Mouse (Mus musculus): Measurements from ENCODE around the gene Ttc27. TPM values are rescaled to one million over a fixed set of nuclear protein-coding genes. Genes with fewer than 3 reads are reported as not detected.

Gene Ttc27
- polyA plus RNA-seq, 1 experiment from 2014 or later, result 15.6 TPM

DNA sequence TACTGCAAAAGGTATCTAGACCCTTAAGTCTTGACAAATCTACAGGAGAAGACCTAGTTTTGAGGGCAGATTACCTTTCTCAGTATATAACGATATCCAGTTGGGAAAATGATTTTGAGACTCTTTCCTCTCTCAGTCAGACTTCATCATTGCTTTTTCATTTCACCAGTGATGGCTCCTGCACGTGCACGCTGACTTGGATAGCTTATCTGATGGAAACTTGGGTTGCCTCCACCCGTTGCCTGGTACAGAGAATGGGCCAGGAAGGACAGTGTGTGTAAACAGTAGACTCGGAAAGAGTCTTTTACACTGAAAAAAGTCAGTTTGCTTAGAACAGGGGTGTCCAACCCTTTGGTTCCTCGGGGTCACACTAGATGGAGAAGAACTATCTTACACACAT, 82.3 kb downstream of the Ttc27 start:
- no peaks in the 10 kb centered on the region for H3K27me3 ChIP-seq (ENCODE audit: control insufficient read depth, insufficient read depth, low read length)
- no peak overlapping the region for H3K4me2 ChIP-seq (ENCODE audit: low read depth, low read length)
- H3K9ac ChIP-seq (ENCODE audit: low read length), result no peak overlapping the region
- no peak overlapping the region for H3K27ac ChIP-seq (ENCODE audit: low read length)
- no peaks in the 10 kb centered on the region for H3K9me3 ChIP-seq (replicated peaks; ENCODE audit: control insufficient read depth, low read length)
- H3K36me3 ChIP-seq (ENCODE audit: control insufficient read depth, insufficient read depth), result no peaks in the 10 kb centered on the region
- H3K4me3 ChIP-seq (ENCODE audit: low read length), result no peak overlapping the region
- H3K4me1 ChIP-seq (ENCODE audit: control insufficient read depth, insufficient read depth, low read length), result peaks cover 4% of the 10 kb centered on the region; the same call in 1 of the 2 replicates
- ATAC-seq (replicated peaks; ENCODE audit: extremely low read depth, insufficient read depth, low FRiP score), result no peak
- WGBS, result 74% methylated on average over 6 of the region's 6 CpGs

DNA sequence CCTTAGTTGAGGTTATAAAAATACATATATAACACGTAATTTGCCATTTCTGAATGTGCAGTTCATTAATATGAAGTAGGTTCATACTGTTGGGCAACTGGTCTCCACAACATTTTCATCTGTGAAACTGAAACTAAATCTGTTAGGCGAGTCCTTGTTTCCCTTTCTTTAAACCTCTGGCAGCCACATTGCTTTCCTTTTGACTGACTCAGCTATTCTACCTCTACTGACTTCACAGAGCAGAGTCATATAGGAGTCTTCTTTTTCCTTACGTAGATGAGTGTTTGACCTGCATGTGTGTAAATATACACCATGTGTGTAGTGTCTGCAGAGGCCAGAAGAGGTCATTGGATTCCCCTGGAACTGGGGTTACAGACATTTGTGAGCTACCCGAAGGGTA, 85.2 kb downstream of the Ttc27 start:
- Histone ChIP-seq H3K9me3 (replicated peaks; ENCODE audit: control insufficient read depth, low read length) (no peaks in the 10 kb centered on the region), H3K9ac (ENCODE audit: low read length) (no peak overlapping the region), H3K27me3 (ENCODE audit: control insufficient read depth, insufficient read depth, low read length) (no peaks in the 10 kb centered on the region), H3K4me3 (ENCODE audit: low read length) (no peak overlapping the region), H3K4me2 (ENCODE audit: low read depth, low read length) (no peak overlapping the region), H3K36me3 (ENCODE audit: control insufficient read depth, insufficient read depth) (0 out of 2 replicates have a peak, but pooled peaks cover 2% of the 10 kb centered on the region), H3K4me1 (ENCODE audit: control insufficient read depth, insufficient read depth, low read length) (no peaks in the 10 kb centered on the region), H3K27ac (ENCODE audit: low read length) (no peak overlapping the region)
- WGBS, result 86% methylated on average over 4 of the region's 4 CpGs
- ATAC-seq (replicated peaks; ENCODE audit: extremely low read depth, insufficient read depth, low FRiP score), result no peak

DNA sequence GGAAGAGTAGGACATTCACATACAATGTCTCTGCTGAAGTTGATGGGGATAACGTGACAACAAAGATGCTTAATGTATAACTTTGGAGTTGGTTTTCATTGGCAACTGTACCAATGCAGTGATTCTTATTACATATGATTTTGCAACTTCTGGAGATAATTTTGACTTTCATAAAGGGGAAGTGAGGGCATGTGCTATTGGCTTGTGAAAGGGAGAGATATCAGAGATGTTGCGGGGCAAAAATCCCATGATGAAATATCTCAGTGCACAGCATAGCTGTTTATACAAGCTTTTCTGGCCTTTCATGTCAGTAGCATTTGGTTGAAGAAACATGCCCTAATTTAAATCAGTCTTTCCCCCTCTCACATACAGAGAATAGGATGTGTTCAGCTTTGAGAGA, 86.3 kb downstream of the Ttc27 start:
- Histone ChIP-seq H3K9me3 (replicated peaks; ENCODE audit: control insufficient read depth, low read length) (no peaks in the 10 kb centered on the region), H3K27ac (ENCODE audit: low read length) (no peak overlapping the region), H3K4me1 (ENCODE audit: control insufficient read depth, insufficient read depth, low read length) (0 out of 2 replicates have a peak, but pooled peaks cover 3% of the 10 kb centered on the region), H3K9ac (ENCODE audit: low read length) (no peak overlapping the region), H3K4me3 (ENCODE audit: low read length) (no peak overlapping the region), H3K27me3 (ENCODE audit: control insufficient read depth, insufficient read depth, low read length) (no peaks in the 10 kb centered on the region), H3K36me3 (ENCODE audit: control insufficient read depth, insufficient read depth) (0 out of 2 replicates have a peak, but pooled peaks cover 2% of the 10 kb centered on the region), H3K4me2 (ENCODE audit: low read depth, low read length) (no peak overlapping the region)
- ATAC-seq (replicated peaks; ENCODE audit: extremely low read depth, insufficient read depth, low FRiP score), result no peak
- 87% methylated on average over 2 of the region's 2 CpGs for WGBS

DNA sequence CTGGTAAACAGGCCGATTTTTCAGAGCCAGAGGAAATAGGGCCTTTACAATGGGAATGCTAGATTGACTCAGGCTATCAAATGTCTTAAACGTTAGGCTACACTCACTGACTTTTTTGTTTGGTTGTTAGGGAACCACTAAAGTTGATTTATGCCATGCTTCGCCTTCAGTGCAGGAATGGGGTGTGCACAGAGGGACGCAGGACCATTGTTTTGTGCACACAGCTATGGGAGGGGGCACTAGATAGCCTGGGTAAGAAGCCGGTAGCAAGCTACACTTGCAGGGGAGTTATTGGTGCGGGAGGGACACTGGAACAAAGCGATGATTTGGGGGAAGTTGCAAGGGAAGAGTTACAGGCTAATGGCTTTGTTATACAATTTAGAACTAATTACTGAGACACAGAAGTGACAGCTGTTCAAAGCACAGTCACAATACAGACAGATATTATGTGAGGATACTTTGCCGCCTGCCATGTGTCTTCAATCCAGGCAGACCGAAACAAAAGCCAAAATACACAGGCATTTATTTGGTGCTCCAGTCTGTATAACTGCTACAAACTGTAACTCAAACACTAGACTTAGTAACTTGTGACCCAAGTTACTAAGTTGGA, 86.9 kb downstream of the Ttc27 start:
- Histone ChIP-seq H3K9me3 (replicated peaks; ENCODE audit: control insufficient read depth, low read length) (no peaks in the 10 kb centered on the region), H3K36me3 (ENCODE audit: control insufficient read depth, insufficient read depth) (0 out of 2 replicates have a peak, but pooled peaks cover 2% of the 10 kb centered on the region), H3K27me3 (ENCODE audit: control insufficient read depth, insufficient read depth, low read length) (no peaks in the 10 kb centered on the region), H3K4me1 (ENCODE audit: control insufficient read depth, insufficient read depth, low read length) (0 out of 2 replicates have a peak, but pooled peaks cover 3% of the 10 kb centered on the region), H3K27ac (ENCODE audit: low read length) (no peak overlapping the region), H3K4me3 (ENCODE audit: low read length) (no peak overlapping the region), H3K9ac (ENCODE audit: low read length) (no peak overlapping the region), H3K4me2 (ENCODE audit: low read depth, low read length) (no peak overlapping the region)
- ATAC-seq (replicated peaks; ENCODE audit: extremely low read depth, insufficient read depth, low FRiP score), result no peak
- WGBS, result 85% methylated on average over 9 of the region's 9 CpGs

DNA sequence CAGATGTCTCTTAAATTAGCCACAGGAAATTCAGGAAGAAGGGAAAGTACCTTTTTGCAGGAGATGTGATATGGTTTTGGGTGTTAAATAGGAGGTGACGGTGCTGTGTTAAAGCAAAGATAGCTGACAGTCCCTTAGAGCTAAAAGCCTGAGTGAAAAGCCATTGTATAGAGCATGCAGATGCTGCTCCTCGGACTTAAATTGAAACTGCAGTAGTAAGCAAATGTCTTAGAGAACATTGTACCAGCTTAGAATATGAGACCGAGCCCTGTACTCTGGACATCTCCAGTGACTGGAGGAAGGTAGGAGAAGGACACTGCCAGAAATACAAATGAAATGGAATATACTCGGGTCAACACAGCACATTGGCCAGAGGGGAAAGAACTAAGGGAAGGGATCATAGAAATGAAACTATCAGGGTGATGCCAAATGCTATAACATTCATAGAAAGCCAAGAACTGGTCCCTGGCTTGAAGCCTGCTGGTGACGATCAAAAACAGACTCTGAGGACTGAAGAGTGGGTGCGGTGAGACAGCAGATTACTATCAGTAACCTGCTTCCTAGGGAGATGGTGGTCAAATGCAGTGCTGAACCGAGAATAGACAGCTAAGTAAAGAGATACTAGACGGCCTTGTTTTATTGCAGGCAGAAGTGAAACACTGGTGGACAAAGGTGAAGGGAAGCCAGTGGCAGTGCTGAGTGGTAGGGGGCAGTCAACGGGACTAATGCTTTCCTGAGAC, 90.1 kb downstream of the Ttc27 start:
- no peaks in the 10 kb centered on the region for H3K27me3 ChIP-seq (ENCODE audit: control insufficient read depth, insufficient read depth, low read length)
- no peak overlapping the region for H3K4me2 ChIP-seq (ENCODE audit: low read depth, low read length)
- H3K4me1 ChIP-seq (ENCODE audit: control insufficient read depth, insufficient read depth, low read length), result 0 out of 2 replicates have a peak, but pooled peaks cover 3% of the 10 kb centered on the region
- H3K36me3 ChIP-seq (ENCODE audit: control insufficient read depth, insufficient read depth), result 0 out of 2 replicates have a peak, but pooled peaks cover 2% of the 10 kb centered on the region
- H3K9me3 ChIP-seq (replicated peaks; ENCODE audit: control insufficient read depth, low read length), result no peaks in the 10 kb centered on the region
- no peak overlapping the region for H3K9ac ChIP-seq (ENCODE audit: low read length)
- ATAC-seq (replicated peaks; ENCODE audit: extremely low read depth, insufficient read depth, low FRiP score), result no peak
- H3K4me3 ChIP-seq (ENCODE audit: low read length), result no peak overlapping the region
- WGBS, result 58% methylated on average over 9 of the region's 9 CpGs
- H3K27ac ChIP-seq (ENCODE audit: low read length), result no peak overlapping the region

DNA sequence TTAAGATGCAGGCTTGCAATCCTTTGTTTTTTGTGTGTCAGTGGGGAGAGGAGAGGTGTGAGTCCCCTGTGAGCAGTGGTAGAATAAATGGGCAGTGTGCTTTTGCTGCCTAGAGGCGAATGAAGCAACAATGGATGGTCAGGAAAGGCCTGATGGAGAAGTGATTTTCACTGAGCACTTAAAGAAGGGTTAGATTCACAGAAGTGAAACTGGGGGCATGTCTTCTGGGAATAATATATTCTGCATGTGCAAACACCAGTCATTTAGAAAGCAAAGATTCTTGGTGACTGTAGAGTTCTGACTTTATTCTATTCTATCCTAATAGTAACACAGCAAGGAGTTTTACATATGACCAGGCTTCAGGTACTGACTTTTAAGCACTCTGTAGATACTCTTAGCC, 90.8 kb downstream of the Ttc27 start:
- H3K36me3 ChIP-seq (ENCODE audit: control insufficient read depth, insufficient read depth), result 0 out of 2 replicates have a peak, but pooled peaks cover 2% of the 10 kb centered on the region
- no peak overlapping the region for H3K27ac ChIP-seq (ENCODE audit: low read length)
- H3K4me1 ChIP-seq (ENCODE audit: control insufficient read depth, insufficient read depth, low read length), result 0 out of 2 replicates have a peak, but pooled peaks cover 3% of the 10 kb centered on the region
- WGBS, result 84% methylated on average over 1 of the region's 1 CpGs
- no peak overlapping the region for H3K4me2 ChIP-seq (ENCODE audit: low read depth, low read length)
- H3K9me3 ChIP-seq (replicated peaks; ENCODE audit: control insufficient read depth, low read length), result no peaks in the 10 kb centered on the region
- no peak overlapping the region for H3K4me3 ChIP-seq (ENCODE audit: low read length)
- no peak overlapping the region for H3K9ac ChIP-seq (ENCODE audit: low read length)
- H3K27me3 ChIP-seq (ENCODE audit: control insufficient read depth, insufficient read depth, low read length), result no peaks in the 10 kb centered on the region
- ATAC-seq (replicated peaks; ENCODE audit: extremely low read depth, insufficient read depth, low FRiP score), result no peak

DNA sequence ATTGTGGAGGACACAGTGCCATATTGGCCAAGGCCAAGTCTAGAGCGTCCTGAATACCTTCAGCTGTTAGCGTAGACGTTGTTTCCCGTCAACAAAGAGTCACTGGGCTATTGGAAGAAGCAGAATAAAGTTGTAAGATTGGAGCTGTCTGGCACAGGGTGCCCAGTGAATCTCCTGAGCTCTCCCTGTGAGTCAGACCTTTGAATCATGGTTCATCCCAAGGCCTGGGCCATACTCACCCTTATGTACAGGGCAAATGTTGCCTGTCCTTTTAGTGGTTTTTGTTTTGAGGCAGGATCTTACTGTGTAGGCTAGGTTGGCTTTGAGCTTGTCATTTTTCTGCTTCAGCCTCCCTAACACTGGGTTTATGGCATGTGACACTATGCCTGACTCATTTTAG, 91.4 kb downstream of the Ttc27 start:
- Histone ChIP-seq H3K27ac (ENCODE audit: low read length) (no peak overlapping the region), H3K9ac (ENCODE audit: low read length) (no peak overlapping the region), H3K9me3 (replicated peaks; ENCODE audit: control insufficient read depth, low read length) (no peaks in the 10 kb centered on the region), H3K36me3 (ENCODE audit: control insufficient read depth, insufficient read depth) (0 out of 2 replicates have a peak, but pooled peaks cover 2% of the 10 kb centered on the region), H3K27me3 (ENCODE audit: control insufficient read depth, insufficient read depth, low read length) (no peaks in the 10 kb centered on the region), H3K4me2 (ENCODE audit: low read depth, low read length) (no peak overlapping the region), H3K4me1 (ENCODE audit: control insufficient read depth, insufficient read depth, low read length) (0 out of 2 replicates have a peak, but pooled peaks cover 3% of the 10 kb centered on the region), H3K4me3 (ENCODE audit: low read length) (no peak overlapping the region)
- ATAC-seq (replicated peaks; ENCODE audit: extremely low read depth, insufficient read depth, low FRiP score), result no peak
- 78% methylated on average over 4 of the region's 4 CpGs for WGBS

DNA sequence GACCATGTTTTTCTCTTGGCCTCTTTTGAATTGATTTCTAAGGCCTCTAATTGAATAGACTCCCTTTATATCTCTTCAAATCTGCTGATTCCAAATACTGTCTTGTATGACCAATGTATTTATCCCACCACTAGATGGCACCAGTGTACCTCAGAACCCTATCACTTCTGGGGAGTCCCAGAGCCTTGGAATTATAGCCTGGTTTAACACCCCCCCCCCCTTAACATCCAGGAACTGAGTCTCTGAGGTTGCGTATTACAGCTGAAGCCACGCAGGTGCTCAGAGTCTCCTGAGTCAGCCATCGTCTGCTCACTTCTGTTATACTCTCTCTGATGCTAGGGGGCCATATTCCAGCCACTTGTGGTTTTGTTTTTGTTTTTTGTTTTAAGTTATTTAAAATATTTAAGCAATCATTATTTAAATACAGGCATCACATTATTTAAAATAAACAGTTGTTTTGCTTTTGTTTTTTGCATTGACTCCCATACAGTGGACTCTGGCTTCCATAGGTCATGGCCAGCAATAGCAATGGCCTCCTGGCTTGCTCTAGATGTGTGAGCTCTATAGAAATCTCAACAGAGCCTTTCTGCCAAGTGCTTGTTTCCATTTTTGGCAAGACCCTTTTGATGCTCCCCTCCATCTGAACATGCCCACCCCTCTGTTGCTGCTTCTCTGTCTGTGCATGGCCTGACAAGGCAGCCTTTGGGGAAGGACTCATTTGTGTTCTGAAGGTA, 93.5 kb downstream of the Ttc27 start:
- ATAC-seq (replicated peaks; ENCODE audit: extremely low read depth, insufficient read depth, low FRiP score), result peak; percentile 76; the same call in 1 of the 2 replicates
- no peaks in the 10 kb centered on the region for H3K36me3 ChIP-seq (ENCODE audit: control insufficient read depth, insufficient read depth)
- H3K4me2 ChIP-seq (ENCODE audit: low read depth, low read length), result no peak overlapping the region
- H3K4me1 ChIP-seq (ENCODE audit: control insufficient read depth, insufficient read depth, low read length), result 0 out of 2 replicates have a peak, but pooled peaks cover 3% of the 10 kb centered on the region
- no peak overlapping the region for H3K27ac ChIP-seq (ENCODE audit: low read length)
- 43% methylated on average over 3 of the region's 3 CpGs for WGBS
- H3K9me3 ChIP-seq (replicated peaks; ENCODE audit: control insufficient read depth, low read length), result no peaks in the 10 kb centered on the region
- no peak overlapping the region for H3K4me3 ChIP-seq (ENCODE audit: low read length)
- H3K27me3 ChIP-seq (ENCODE audit: control insufficient read depth, insufficient read depth, low read length), result no peaks in the 10 kb centered on the region
- no peak overlapping the region for H3K9ac ChIP-seq (ENCODE audit: low read length)

Data from heart, embryonic 16.5 days (tissue).